Mouse (Mus musculus): ENCODE results near the gene Plbd2.

DNA sequence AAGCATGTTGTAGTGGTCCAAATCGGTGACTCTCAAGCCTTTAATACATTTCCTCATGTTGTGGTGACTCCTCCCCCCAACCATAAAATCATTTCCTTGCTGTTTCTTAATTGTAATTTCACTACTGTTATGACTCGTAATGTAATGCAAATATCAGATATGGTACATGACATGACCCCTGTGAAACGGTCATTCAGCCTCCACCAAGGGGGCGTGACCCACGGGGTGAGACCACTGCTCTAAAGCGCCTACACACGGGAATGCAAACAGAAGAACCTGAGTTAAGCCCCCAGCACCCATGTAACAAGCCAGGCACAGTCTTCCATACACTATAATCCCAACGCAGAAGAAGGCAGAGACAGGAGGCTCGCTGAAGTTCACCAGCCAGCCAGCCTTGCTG is 2.4 kb upstream of the Plbd2 start:
- no peak for TF ChIP-seq CTCF (IDR thresholded peaks at IDR 0.05; ENCODE audit: low read depth)
- TF ChIP-seq EP300 (IDR thresholded peaks at IDR 0.05; ENCODE audit: low read depth): no peak
